Comparison of ENCODE assay signal across 17 mouse cellular contexts in genomic region chr15:102473246-102473645, GRCm38 (mm10). TPM values are rescaled to one million over a fixed set of nuclear protein-coding genes. Genes with fewer than 3 reads are reported as not detected.
DNase-seq lines count a peak whose midpoint lies in the region; ATAC-seq and TF ChIP-seq lines count a peak whose summit lies in the region.
"Had no signal": no experiment of that assay in that cellular context is flagged by ENCODE, and none has a peak within 500 bp of the region (broad histone marks: within the 10 kb centered on the region; RNA-seq: fewer than 3 reads in every experiment).

No protein-coding gene starts in this region.

- no peak overlapping the region for H3K27ac ChIP-seq in cerebellum, adult 2 months (ENCODE audit: insufficient read depth, low read length)
- no peak overlapping the region for H3K27ac ChIP-seq in heart, postnatal 0 days (ENCODE audit: low read depth)
- no peak overlapping the region for H3K27ac ChIP-seq in heart, embryonic 11.5 days (ENCODE audit: low read depth, low read length)
- H3K27ac ChIP-seq in midbrain, embryonic 13.5 days, result no peak overlapping the region
- no peak overlapping the region for H3K27ac ChIP-seq in midbrain, embryonic 15.5 days
- H3K27ac ChIP-seq: limb, embryonic 15.5 days had no signal

- H3K36me3 ChIP-seq in heart, postnatal 0 days (replicated peaks; ENCODE audit: control insufficient read depth, insufficient read depth, low read length), result peaks cover 47% of the 10 kb centered on the region
- H3K36me3 ChIP-seq in heart, embryonic 11.5 days (ENCODE audit: control insufficient read depth, insufficient read depth, low read length), result peaks cover 14% of the 10 kb centered on the region
- peaks cover 44% of the 10 kb centered on the region for H3K36me3 ChIP-seq in midbrain, embryonic 13.5 days
- peaks cover 42% of the 10 kb centered on the region for H3K36me3 ChIP-seq in midbrain, embryonic 15.5 days (replicated peaks)

- no peak overlapping the region for H3K9ac ChIP-seq in heart, postnatal 0 days (replicated peaks; ENCODE audit: low read depth, low read length)
- H3K9ac ChIP-seq in heart, embryonic 11.5 days (ENCODE audit: low read depth, low read length), result no peak overlapping the region
- H3K9ac ChIP-seq in midbrain, embryonic 13.5 days (replicated peaks), result no peak overlapping the region
- no peak overlapping the region for H3K9ac ChIP-seq in midbrain, embryonic 15.5 days
- H3K9ac ChIP-seq: limb, embryonic 15.5 days had no signal

- DNase-seq in cerebellum, adult 2 months, result peak in 1 of 2 experiments; percentile 41
- DNase-seq in cerebellum, postnatal 10 days, result no peak
- no peak for DNase-seq in heart, postnatal 0 days (ENCODE audit: low spot score)
- DNase-seq in retina, adult 2 months (ENCODE audit: low read depth, low spot score), result peak; percentile 72
- no peak for DNase-seq in right cerebral cortex, postnatal 4 days
- DNase-seq: adrenal gland, adult 8-10 months; embryo, embryonic 11 days; kidney, adult 8-10 months had no signal

- TF ChIP-seq CTCF in cerebellum, adult 2 months (IDR thresholded peaks at IDR 0.05; ENCODE audit: borderline replicate concordance, insufficient read depth, low read depth, low read length), result no peak
- no peak for TF ChIP-seq CTCF in heart, postnatal 0 days (IDR thresholded peaks at IDR 0.05; ENCODE audit: low read depth)

- peak overlapping the region; percentile 64; the same call in 1 of the 2 replicates for H3K4me2 ChIP-seq in heart, postnatal 0 days (ENCODE audit: low read depth, low read length)
- no peak overlapping the region; the same call in 1 of the 2 replicates for H3K4me2 ChIP-seq in heart, embryonic 11.5 days
- peak overlapping the region; percentile 17; the same call in 1 of the 2 replicates for H3K4me2 ChIP-seq in midbrain, embryonic 13.5 days (replicated peaks)
- H3K4me2 ChIP-seq in midbrain, embryonic 15.5 days, result no peak overlapping the region
- H3K4me2 ChIP-seq: limb, embryonic 15.5 days had no signal

- no peaks in the 10 kb centered on the region for H3K9me3 ChIP-seq in heart, postnatal 0 days (replicated peaks; ENCODE audit: control insufficient read depth, low read length)
- no peaks in the 10 kb centered on the region; the same call in 1 of the 2 replicates for H3K9me3 ChIP-seq in heart, embryonic 11.5 days (replicated peaks; ENCODE audit: control insufficient read depth, low read length)
- H3K9me3 ChIP-seq in midbrain, embryonic 13.5 days, result no peaks in the 10 kb centered on the region
- no peaks in the 10 kb centered on the region for H3K9me3 ChIP-seq in midbrain, embryonic 15.5 days
- H3K9me3 ChIP-seq: limb, embryonic 15.5 days had no signal

- no peaks in the 10 kb centered on the region; the same call in 1 of the 2 replicates for H3K4me1 ChIP-seq in cerebellum, adult 2 months (ENCODE audit: control insufficient read depth, insufficient read depth, low read length)
- H3K4me1 ChIP-seq in heart, postnatal 0 days (ENCODE audit: control insufficient read depth, insufficient read depth), result peaks cover 14% of the 10 kb centered on the region
- H3K4me1 ChIP-seq in heart, embryonic 11.5 days (ENCODE audit: control insufficient read depth, insufficient read depth, low read length), result peaks cover 7% of the 10 kb centered on the region
- peaks cover 21% of the 10 kb centered on the region for H3K4me1 ChIP-seq in midbrain, embryonic 13.5 days (replicated peaks)
- peaks cover 17% of the 10 kb centered on the region for H3K4me1 ChIP-seq in midbrain, embryonic 15.5 days

- H3K27me3 ChIP-seq in cerebellum, adult 2 months (ENCODE audit: control insufficient read depth, insufficient read depth, low read length), result no peaks in the 10 kb centered on the region
- H3K27me3 ChIP-seq in heart, postnatal 0 days (ENCODE audit: control insufficient read depth, insufficient read depth, low read length), result no peaks in the 10 kb centered on the region
- H3K27me3 ChIP-seq in heart, embryonic 11.5 days (ENCODE audit: control insufficient read depth, insufficient read depth, low read length), result no peaks in the 10 kb centered on the region
- no peaks in the 10 kb centered on the region for H3K27me3 ChIP-seq in midbrain, embryonic 13.5 days
- H3K27me3 ChIP-seq in midbrain, embryonic 15.5 days (replicated peaks), result no peaks in the 10 kb centered on the region
- H3K27me3 ChIP-seq: limb, embryonic 15.5 days had no signal

- TF ChIP-seq EP300 in heart, postnatal 0 days (IDR thresholded peaks at IDR 0.05; ENCODE audit: low read depth), result no peak

- TF ChIP-seq POLR2A in cerebellum, adult 2 months (IDR thresholded peaks at IDR 0.05; ENCODE audit: borderline replicate concordance, insufficient read depth, low read length), result no peak

- peak overlapping the region; percentile 18 for H3K4me3 ChIP-seq in cerebellum, adult 2 months (replicated peaks; ENCODE audit: insufficient read depth, low read depth, low read length)
- no peak overlapping the region for H3K4me3 ChIP-seq in heart, postnatal 0 days (ENCODE audit: low read depth, low read length)
- H3K4me3 ChIP-seq in heart, embryonic 11.5 days (ENCODE audit: low read depth, low read length), result no peak overlapping the region
- H3K4me3 ChIP-seq in midbrain, embryonic 13.5 days (replicated peaks), result no peak overlapping the region
- no peak overlapping the region for H3K4me3 ChIP-seq in midbrain, embryonic 15.5 days

- 2% methylated on average over 2 of the region's 2 CpGs for WGBS in cerebellum, adult 2 months
- 47% methylated on average over 2 of the region's 2 CpGs for WGBS in heart, postnatal 0 days
- 73% methylated on average over 2 of the region's 2 CpGs for WGBS in heart, embryonic 11.5 days (ENCODE audit: insufficient replicate concordance)
- 58% methylated on average over 2 of the region's 2 CpGs for WGBS in midbrain, embryonic 13.5 days
- WGBS in midbrain, embryonic 15.5 days, result 70% methylated on average over 2 of the region's 2 CpGs

- no peak for ATAC-seq in heart, postnatal 0 days (ENCODE audit: insufficient read depth, low read depth)
- no peak for ATAC-seq in heart, embryonic 11.5 days (replicated peaks; ENCODE audit: insufficient number of reproducible peaks, low FRiP score, low TSS enrichment)
- no peak for ATAC-seq in midbrain, embryonic 13.5 days
- no peak for ATAC-seq in midbrain, embryonic 15.5 days (replicated peaks)

RNA-seq across cellular contexts. Expression of gene Pcbp2, which starts 2.9 kb away (rescaled TPM):
- 539 and 562 TPM in 2 replicates for polyA plus RNA-seq in cerebellum, adult 2 months (2012; rRNA removed)
- total RNA-seq in heart, postnatal 0 days (2014; rRNA removed; ENCODE audit: low replicate concordance), result 180 and 221 TPM in 2 replicates
- polyA plus RNA-seq in heart, postnatal 0 days (2015; fragmentation: Nextera tagmentation; extraction: Ambion mirVana), result 118 and 121 TPM in 2 replicates
- 187 and 213 TPM in 2 replicates for polyA plus RNA-seq in heart, embryonic 11.5 days (2014; fragmentation: Nextera tagmentation; extraction: Ambion mirVana)
- 164 and 166 TPM in 2 replicates for polyA plus RNA-seq in midbrain, embryonic 13.5 days (2015; fragmentation: Nextera tagmentation; extraction: Ambion mirVana)
- polyA plus RNA-seq in midbrain, embryonic 15.5 days (2015; fragmentation: Nextera tagmentation; extraction: Ambion mirVana), result 123 and 126 TPM in 2 replicates

RNA-seq across cellular contexts. Expression of gene Prr13, which starts 14.4 kb away (rescaled TPM):
- 160 and 164 TPM in 2 replicates for polyA plus RNA-seq in cerebellum, adult 2 months (2012; rRNA removed)
- 16.8 and 25.7 TPM in 2 replicates for total RNA-seq in heart, postnatal 0 days (2014; rRNA removed; ENCODE audit: low replicate concordance)
- polyA plus RNA-seq in heart, postnatal 0 days (2015; fragmentation: Nextera tagmentation; extraction: Ambion mirVana), result 71.4 and 73.4 TPM in 2 replicates
- 124 and 139 TPM in 2 replicates for polyA plus RNA-seq in heart, embryonic 11.5 days (2014; fragmentation: Nextera tagmentation; extraction: Ambion mirVana)
- polyA plus RNA-seq in midbrain, embryonic 13.5 days (2015; fragmentation: Nextera tagmentation; extraction: Ambion mirVana), result 113 and 119 TPM in 2 replicates
- 103 and 107 TPM in 2 replicates for polyA plus RNA-seq in midbrain, embryonic 15.5 days (2015; fragmentation: Nextera tagmentation; extraction: Ambion mirVana)

RNA-seq across cellular contexts. Expression of gene Amhr2, which starts 28.1 kb away (rescaled TPM):
- 3.2 TPM in 2 replicates for polyA plus RNA-seq in cerebellum, adult 2 months (2012; rRNA removed)
- total RNA-seq in heart, postnatal 0 days (2014; rRNA removed; ENCODE audit: low replicate concordance), result 0.19 and 0.81 TPM in 2 replicates
- 0.75 and 1.9 TPM in 2 replicates for polyA plus RNA-seq in heart, postnatal 0 days (2015; fragmentation: Nextera tagmentation; extraction: Ambion mirVana)
- polyA plus RNA-seq in heart, embryonic 11.5 days (2014; fragmentation: Nextera tagmentation; extraction: Ambion mirVana), result 0.93 and 1.2 TPM in 2 replicates
- polyA plus RNA-seq in midbrain, embryonic 13.5 days (2015; fragmentation: Nextera tagmentation; extraction: Ambion mirVana), result 0.30 and 0.74 TPM in 2 replicates
- 0.30 and 0.34 TPM in 2 replicates for polyA plus RNA-seq in midbrain, embryonic 15.5 days (2015; fragmentation: Nextera tagmentation; extraction: Ambion mirVana)
- total RNA-seq: granulocyte monocyte progenitor cell, adult 5-6 weeks; megakaryocyte, adult 5-6 weeks had no signal

RNA-seq across cellular contexts. Expression of gene Gm10337, which starts 30.3 kb away (rescaled TPM):
- polyA plus RNA-seq in cerebellum, adult 2 months (2012; rRNA removed), result not detected in 2 replicates
- total RNA-seq in heart, postnatal 0 days (2014; rRNA removed; ENCODE audit: low replicate concordance), result not detected in 2 replicates
- polyA plus RNA-seq in heart, postnatal 0 days (2015; fragmentation: Nextera tagmentation; extraction: Ambion mirVana), result not detected in 2 replicates
- polyA plus RNA-seq in heart, embryonic 11.5 days (2014; fragmentation: Nextera tagmentation; extraction: Ambion mirVana), result 2.7 TPM in 1 of 2 replicates, not detected in the other
- polyA plus RNA-seq in midbrain, embryonic 13.5 days (2015; fragmentation: Nextera tagmentation; extraction: Ambion mirVana), result 4.5 and 16.7 TPM in 2 replicates
- 13.8 and 16.1 TPM in 2 replicates for polyA plus RNA-seq in midbrain, embryonic 15.5 days (2015; fragmentation: Nextera tagmentation; extraction: Ambion mirVana)
- total RNA-seq: granulocyte monocyte progenitor cell, adult 5-6 weeks; layer of hippocampus, postnatal 14 days; megakaryocyte, adult 5-6 weeks; neutrophil, adult 5-6 weeks had no signal
- polyA plus RNA-seq: small intestine, adult 2 months had no signal

RNA-seq across cellular contexts. Expression of gene Map3k12, which starts 43.6 kb away (rescaled TPM):
- polyA plus RNA-seq in cerebellum, adult 2 months (2012; rRNA removed), result 130 and 149 TPM in 2 replicates
- 4.7 and 6.1 TPM in 2 replicates for total RNA-seq in heart, postnatal 0 days (2014; rRNA removed; ENCODE audit: low replicate concordance)
- 4.1 and 4.6 TPM in 2 replicates for polyA plus RNA-seq in heart, postnatal 0 days (2015; fragmentation: Nextera tagmentation; extraction: Ambion mirVana)
- 10.0 and 10.9 TPM in 2 replicates for polyA plus RNA-seq in heart, embryonic 11.5 days (2014; fragmentation: Nextera tagmentation; extraction: Ambion mirVana)
- polyA plus RNA-seq in midbrain, embryonic 13.5 days (2015; fragmentation: Nextera tagmentation; extraction: Ambion mirVana), result 47.9 and 53.9 TPM in 2 replicates
- 62.2 and 63.6 TPM in 2 replicates for polyA plus RNA-seq in midbrain, embryonic 15.5 days (2015; fragmentation: Nextera tagmentation; extraction: Ambion mirVana)

Comparison
In these comparisons a context has a peak if more than half of its experiments do, and no peak if none do; other contexts are left out.
1. H3K4me2 ChIP-seq: peak in heart, postnatal 0 days (single experiment) and midbrain, embryonic 13.5 days (single experiment); none in heart, embryonic 11.5 days (single experiment) and midbrain, embryonic 15.5 days (single experiment).